Mouse (Mus musculus) gastrocnemius, adult 2 months (tissue): ENCODE data around the gene Slc22a23. TPM values are rescaled to one million over a fixed set of nuclear protein-coding genes. Genes with fewer than 3 reads are reported as not detected.
A peak's percentile ranks its signal among the peaks of the same experiment; 100 is the strongest.

Experiments
- DNase-seq: peaks from one replicate; pipeline ENCODE4 v3.0.0; 2022
- H3K27ac ChIP-seq: fragments of 200-600 bp; 2 replicates; pipeline ENCODE4 v1.8.1; 2022; ENCODE audit warnings: mild to moderate bottlenecking
- H3K4me3 ChIP-seq: fragments of 200-600 bp; 2 replicates; pipeline ENCODE4 v1.8.1; 2022; ENCODE audit warnings: mild to moderate bottlenecking, moderate library complexity
- CTCF ChIP-seq: fragments of 200-600 bp; IDR thresholded peaks from 2 replicates; pipeline ENCODE4 v1.8.1; 2022; ENCODE audit warnings: antibody characterized with exemption, mild to moderate bottlenecking, moderate library complexity
- intact Hi-C: fragments of 180-260 bp; cut with DNase I; formaldehyde crosslinking; loops from one replicate; pipeline ENCODE4 v1.15.1; 2025
- total RNA-seq, 2 experiments: library from RNA; stranded (reverse); gene quantifications; 2 replicates each; pipeline ENCODE4 v1.2.3; 2021

The Slc22a23 gene
- total RNA-seq, 2 experiments from 2014 or later: 8.8 to 15.3 TPM

DNA sequence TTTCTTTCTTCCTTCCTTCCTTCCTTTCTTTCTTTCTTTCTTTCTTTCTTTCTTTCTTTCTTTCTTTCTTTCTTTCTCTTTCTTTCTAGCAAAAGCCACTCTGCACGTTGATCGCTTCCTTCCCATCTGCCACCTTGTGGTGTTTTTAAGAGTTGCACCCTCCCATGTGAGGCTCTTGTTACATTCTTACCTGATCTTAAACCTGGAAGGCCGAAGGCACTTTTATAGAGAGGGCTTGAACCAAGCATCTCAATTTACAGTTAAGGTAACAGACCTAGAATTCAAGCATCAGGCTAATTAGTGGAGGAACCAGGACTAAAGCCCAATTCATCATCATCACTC lies 190.1 kb downstream of the Slc22a23 start:
- Histone ChIP-seq H3K27ac (peak overlapping the region; percentile 71), H3K4me3 (peak overlapping the region; percentile 63)
- TF ChIP-seq CTCF: peak; percentile 75
- intact Hi-C loops: loop anchor here (1.0 to 10.0 kb wide), 3 partner anchors 76 to 200 kb away; partner anchors contain the start of gene Tubb2a
- peak; percentile 59 for DNase-seq

DNA sequence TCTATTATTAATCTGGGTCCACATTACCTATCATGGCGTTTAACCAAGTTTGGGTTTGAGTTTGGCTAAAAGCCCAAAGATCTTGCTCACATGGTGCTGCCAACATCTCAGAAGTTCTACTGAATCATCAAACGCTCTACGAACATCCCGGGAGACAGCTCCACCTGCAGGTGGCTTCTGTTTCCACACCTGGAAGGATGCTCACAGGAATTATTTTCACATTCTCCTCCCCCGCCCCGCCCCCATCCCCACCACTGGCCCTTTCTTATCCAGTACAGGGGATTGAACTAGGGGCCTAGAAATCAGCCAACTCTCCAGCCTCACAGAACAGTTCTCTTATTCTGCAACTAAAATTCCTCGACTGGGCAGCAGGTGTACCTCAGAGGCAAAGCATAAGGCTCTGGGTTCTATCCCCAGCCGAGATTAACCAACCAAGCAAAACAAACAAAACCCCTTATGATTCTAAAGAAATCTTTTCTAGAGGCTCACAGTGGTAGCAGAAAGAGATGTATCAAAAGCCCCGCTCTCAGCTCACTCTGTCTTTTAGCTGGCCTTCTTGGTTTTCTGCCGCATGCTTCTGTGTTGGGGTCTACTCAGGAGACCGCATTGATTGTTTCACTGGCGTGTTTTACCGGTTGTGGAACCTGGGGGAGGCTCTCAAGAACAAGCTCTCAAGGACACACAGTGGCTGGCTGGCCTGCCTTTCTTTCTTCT lies 190.6 kb downstream of the Slc22a23 start:
- intact Hi-C loops: loop anchor here (1.0 to 10.0 kb wide), 3 partner anchors 76 to 200 kb away; partner anchors contain the start of gene Tubb2a
- H3K27ac ChIP-seq: peak overlapping the region; percentile 71
- peak; percentile 73 for DNase-seq
- peak overlapping the region; percentile 63 for H3K4me3 ChIP-seq
- peak; percentile 80 for TF ChIP-seq CTCF

DNA sequence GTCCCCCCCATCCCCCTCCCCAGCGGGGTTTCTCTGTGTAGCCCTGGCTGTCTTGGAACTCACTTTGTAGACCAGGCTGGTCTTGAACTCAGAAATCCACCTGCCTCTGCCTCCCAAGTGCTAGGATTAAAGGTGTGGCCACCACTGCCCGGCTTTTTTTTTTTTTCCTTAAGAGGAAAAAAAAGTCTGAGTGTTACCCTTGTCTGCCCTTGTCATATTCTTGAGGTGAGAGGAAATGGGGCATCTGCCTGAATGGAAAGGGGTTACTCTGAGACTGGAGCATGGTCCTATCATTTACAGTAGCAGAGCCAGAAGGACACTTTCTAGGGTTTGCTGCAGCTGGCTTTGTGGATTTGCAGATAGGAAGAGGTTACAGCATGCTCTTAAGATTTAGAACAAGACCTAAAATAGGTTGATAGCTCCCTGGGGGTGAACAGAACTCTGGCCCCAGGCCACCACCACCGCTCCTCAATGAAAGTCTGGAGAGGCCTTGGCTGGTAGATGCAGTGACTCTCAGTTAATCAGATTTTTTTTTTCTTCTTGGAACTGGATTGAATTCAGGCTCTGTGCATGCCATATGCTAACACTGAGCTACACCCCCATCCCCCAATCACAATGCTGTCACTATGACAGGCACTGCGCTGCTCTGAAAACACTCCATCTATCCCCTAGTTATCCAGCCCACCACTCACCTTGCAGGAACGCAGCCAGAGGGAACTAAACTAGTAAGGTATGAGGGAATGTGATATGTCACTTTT lies 191.5 kb downstream of the Slc22a23 start:
- H3K27ac ChIP-seq: peak overlapping the region; percentile 35
- intact Hi-C loops: loop anchor here (1.0 to 10.0 kb wide), 3 partner anchors 75 to 199 kb away; partner anchors contain the start of gene Tubb2a
- DNase-seq: peak; percentile 60

DNA sequence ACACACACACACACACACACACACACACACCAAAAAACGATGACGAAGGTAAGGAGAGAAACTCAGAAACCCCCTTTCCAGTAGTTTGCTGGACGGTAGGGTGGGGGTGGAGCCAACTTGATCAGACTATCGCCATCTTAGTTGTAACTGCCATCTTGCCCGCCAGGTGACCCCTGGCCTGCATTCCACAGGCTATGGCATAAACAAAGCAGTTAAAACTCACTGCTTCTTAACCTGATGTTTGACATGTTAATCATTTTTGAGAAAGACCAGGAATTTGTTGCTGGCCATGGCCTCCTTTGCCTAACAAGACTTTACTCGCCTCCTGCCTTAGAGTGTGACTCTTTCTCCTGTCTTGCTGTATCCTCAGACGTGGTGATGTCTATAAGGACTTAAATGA lies 192.3 kb downstream of the Slc22a23 start:
- H3K27ac ChIP-seq: no peak overlapping the region
- no peak for DNase-seq
- intact Hi-C loops: loop anchor here (10.0 kb wide), 1 partner anchor 198 kb away; no protein-coding TSS in a partner anchor
- no peak overlapping the region for H3K4me3 ChIP-seq
- TF ChIP-seq CTCF: no peak

More for the DNA sequence above, 191.5 kb downstream of the Slc22a23 start:
- no peak overlapping the region for H3K4me3 ChIP-seq
- no peak for TF ChIP-seq CTCF

DNA sequence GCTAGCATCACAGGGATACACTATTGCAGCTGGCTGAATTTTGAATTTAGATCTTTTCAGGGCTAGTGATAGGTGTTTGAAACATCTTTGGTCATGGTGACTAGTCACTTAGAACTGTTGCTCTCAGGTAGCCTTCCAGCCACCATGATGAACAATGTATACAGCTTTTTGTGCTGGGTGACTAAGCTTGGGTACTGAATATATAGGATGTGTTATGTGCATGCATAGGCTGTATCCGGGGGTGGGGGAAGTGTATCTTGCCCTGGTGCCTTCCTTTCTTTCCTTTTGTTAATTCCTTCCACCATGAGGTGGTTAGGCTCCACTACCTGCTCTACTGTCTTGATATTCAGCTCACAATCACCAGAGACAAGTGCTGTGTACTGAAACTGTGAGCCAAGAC lies 193.6 kb downstream of the Slc22a23 start:
- H3K27ac ChIP-seq: no peak overlapping the region
- intact Hi-C loops: loop anchor here (10.0 kb wide), 1 partner anchor 197 kb away; no protein-coding TSS in a partner anchor
- H3K4me3 ChIP-seq: no peak overlapping the region
- no peak for DNase-seq
- TF ChIP-seq CTCF: no peak

DNA sequence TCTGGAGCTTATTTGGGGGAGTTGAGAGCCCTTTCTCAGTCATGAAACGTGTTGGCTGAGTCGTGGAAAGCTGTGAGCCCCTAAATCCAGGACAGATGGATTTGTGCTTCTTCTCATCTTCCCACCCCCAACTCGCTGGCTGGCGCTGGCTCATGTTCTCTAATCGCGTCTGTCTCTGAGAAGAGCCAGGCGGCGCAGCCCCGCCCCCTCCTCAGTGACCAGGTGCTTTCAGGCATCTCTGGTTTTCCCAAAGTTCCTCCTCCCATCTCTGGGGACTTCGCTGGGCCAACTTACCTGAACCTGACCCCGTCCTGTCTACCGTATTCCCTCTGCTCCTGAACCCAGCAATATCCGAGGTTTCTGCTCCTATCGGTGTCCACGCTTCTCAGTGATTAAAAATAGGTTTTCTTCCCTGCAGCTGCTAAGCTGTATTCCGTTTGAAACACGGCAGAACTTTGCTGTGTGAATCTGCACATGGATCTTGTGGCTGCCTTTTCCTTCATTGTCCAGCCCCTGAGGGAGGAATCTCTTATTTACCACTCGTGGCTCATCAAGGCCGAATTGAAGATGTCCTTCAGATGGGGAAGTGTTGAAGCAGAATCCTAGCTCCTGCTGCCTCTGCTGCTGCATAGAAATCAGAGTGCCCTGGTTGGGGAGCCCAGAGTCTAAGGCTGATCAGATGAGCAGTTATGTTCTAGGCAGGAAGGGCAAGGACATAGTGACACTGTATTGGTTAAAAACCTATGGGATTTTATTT lies 194.5 kb downstream of the Slc22a23 start:
- no peak overlapping the region for H3K4me3 ChIP-seq
- intact Hi-C loops: loop anchor here (10.0 kb wide), 1 partner anchor 196 kb away; no protein-coding TSS in a partner anchor
- DNase-seq: no peak
- TF ChIP-seq CTCF: no peak
- H3K27ac ChIP-seq: no peak overlapping the region

DNA sequence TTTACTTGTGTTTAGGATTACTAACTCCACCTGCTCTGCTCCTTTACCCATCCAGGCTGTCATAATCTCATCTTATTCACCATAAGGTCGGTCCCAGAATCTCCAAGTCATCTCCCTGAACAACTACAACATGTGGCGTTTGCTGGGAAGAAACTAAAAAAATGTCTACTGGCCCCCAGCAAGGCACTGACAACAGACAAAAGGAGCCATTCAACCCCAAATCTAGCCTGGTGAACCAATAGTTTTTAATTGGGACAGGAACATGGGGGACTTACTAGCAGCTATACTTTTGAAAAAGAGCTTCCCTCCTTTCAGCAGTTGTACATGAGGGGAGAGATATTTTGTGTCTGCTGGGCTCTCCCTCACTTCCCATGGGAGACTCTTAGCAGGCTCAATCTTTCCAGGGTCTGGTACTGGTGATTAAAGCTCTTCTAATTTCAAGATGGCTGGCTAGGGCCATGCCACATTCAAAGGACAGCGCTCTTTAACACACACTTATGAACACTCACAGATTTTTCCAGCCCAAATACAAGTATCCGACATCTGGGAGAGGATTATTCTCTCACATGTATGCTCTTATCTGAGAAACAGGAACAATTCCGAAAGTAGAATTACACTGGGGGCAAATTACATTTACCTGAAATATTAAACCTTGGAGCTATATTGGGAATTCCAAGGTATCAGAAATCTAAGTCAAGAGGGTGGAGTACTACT lies 195.4 kb downstream of the Slc22a23 start:
- intact Hi-C loops: loop anchor here (10.0 kb wide), 1 partner anchor 195 kb away; no protein-coding TSS in a partner anchor
- Histone ChIP-seq H3K4me3 (peak overlapping the region; percentile 72), H3K27ac (peak overlapping the region; percentile 72)
- no peak for DNase-seq
- no peak for TF ChIP-seq CTCF

DNA sequence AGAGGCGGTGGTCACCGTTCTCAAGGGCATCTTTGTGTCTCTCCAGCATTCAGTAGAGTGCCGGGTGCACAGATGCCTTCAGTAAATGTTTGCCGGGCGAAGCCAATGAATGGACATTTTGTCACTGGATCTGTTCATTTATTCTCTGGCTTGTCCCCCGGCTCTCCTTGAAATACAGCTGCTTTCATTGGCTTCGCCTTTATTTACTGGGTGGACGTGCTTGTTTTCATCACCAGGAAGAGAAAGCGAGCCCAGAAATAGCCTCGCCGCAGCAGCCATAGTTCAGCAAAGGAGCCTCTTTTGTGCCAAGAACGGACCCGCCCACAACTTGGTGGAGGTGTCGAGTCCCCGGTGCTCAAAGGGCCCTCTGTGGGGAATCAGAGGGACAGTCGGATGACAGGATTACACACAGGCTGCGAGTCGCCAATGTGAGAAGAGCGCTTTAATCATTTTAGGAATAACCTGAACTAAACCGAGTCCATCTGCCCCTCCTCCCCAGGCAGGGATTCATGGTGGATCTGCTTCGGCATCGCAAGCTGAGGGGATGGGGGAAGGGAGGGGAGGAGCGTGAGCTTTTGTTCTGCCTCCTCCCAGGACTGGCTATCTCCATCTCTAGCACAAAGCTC lies 196.1 kb downstream of the Slc22a23 start:
- Histone ChIP-seq H3K27ac (peak overlapping the region; percentile 72), H3K4me3 (peak overlapping the region; percentile 72)
- DNase-seq: peak; percentile 73
- intact Hi-C loops: no loop called here
- no peak for TF ChIP-seq CTCF

DNA sequence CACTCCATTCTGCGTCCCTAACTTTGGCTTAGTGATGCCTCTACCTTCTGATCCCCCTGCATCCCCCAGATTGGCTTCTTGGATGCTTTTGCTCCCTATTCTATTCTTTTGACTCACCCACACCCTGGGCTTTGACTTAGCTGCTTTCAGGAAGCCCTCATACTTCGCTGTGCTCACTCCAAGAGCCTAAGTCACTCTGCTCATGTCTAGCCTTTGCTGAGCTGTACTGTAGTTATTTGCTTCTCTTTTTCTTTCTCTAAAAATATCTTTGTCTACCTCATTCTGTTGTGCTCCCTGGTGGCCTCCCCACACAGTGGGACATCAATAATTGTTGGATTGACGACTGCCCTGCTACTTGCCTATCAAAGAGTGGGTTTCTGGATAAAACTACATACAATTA lies 196.8 kb downstream of the Slc22a23 start:
- DNase-seq: no peak
- H3K4me3 ChIP-seq: no peak overlapping the region
- TF ChIP-seq CTCF: no peak
- peak overlapping the region; percentile 72 for H3K27ac ChIP-seq
- intact Hi-C loops: no loop called here

DNA sequence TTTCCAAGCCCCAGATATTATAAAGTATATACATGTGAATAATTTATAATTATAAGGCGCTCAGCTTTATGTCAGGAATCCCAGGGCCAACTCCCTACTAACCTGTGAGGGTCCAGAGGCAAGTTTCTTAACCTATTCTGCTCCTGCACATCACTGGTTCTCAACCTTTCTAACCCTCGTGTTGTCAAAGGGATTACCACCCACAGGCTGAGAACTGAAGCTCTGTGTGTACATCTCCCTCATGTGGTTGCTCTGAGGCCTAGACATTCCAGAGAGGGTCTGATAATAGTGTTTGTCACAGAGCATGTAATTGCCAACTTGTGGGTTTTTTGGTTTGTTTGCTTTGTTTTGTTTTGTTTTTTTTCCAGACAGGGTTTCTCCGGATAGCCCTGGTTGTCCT lies 198.1 kb downstream of the Slc22a23 start:
- TF ChIP-seq CTCF: no peak
- Histone ChIP-seq H3K4me3 (no peak overlapping the region), H3K27ac (no peak overlapping the region)
- intact Hi-C loops: no loop called here
- no peak for DNase-seq

DNA sequence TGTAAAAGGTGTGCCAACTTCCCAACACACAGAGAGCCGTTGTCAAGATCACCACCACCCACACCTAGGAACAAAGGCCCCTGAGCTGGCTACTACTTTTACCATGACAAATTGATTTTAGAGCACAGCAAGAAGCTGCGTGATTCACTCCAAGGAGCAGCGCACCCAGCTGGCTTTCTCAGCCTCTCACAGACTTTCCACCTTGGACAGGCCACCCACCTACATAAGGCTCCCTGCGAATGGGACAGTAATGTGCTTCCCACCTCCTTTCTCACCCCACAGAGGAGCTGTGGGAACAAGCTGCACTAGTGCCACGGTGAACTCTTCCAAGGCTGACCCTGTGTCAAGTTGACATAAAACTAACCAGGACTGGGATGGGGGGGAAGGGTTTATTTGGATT lies 201.6 kb downstream of the Slc22a23 start:
- DNase-seq: no peak
- intact Hi-C loops: no loop called here
- no peak for TF ChIP-seq CTCF

More for the DNA sequence above, 201.6 kb downstream of the Slc22a23 start:
- no peak overlapping the region for H3K27ac ChIP-seq
- no peak overlapping the region for H3K4me3 ChIP-seq
